Mouse (Mus musculus): ENCODE measurements at regions not wholly inside any gene's neighbourhood (a gene's known extent, or its start where the extent isn't known, plus 50 kb on each side); places are given as distances from the start of the nearest gene placed in this dataset.
"Not testable (repeated sequence)": the region's sequence is repeated elsewhere in the genome, so short reads cannot be mapped to it uniquely, and the experiment has no call there.

GRCm38 (mm10) chr1:41908001-41908807 lies 787.4 kb upstream of the Pou3f3 start:
- Histone ChIP-seq H3K4me3 (ENCODE audit: insufficient read depth, low read length) (no peak overlapping the region), H3K4me1 (ENCODE audit: control insufficient read depth, insufficient read depth, low read length) (peaks cover 5% of the 10 kb centered on the region), H3K27ac (ENCODE audit: insufficient read depth, low read length) (no peak overlapping the region)
- TF ChIP-seq POLR2A (IDR thresholded peaks at IDR 0.05; ENCODE audit: low read depth, low read length) (no peak), CTCF (IDR thresholded peaks at IDR 0.05; ENCODE audit: borderline replicate concordance, insufficient read depth, low read length) (no peak)

DNA sequence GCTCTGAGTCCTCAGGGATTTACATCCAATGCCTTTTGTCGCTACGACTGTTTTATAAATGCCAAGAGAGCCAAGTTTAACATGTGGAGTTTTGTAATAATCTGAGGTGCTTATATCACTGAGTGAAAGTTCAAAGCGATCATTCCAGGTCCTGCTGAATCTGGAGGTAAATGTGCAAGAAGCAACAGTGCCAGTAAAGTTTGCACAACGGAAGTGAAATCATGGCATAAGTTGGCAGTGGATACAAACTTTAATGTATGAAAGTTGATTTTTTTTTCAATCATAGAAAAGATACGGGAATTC lies 786.8 kb upstream of the Pou3f3 start:
- Histone ChIP-seq H3K4me1 (ENCODE audit: control insufficient read depth, insufficient read depth, low read length) (peaks cover 5% of the 10 kb centered on the region), H3K4me3 (ENCODE audit: insufficient read depth, low read length) (no peak overlapping the region), H3K27ac (ENCODE audit: insufficient read depth, low read length) (no peak overlapping the region)
- TF ChIP-seq CTCF (IDR thresholded peaks at IDR 0.05; ENCODE audit: borderline replicate concordance, insufficient read depth, low read length) (no peak), POLR2A (IDR thresholded peaks at IDR 0.05; ENCODE audit: low read depth, low read length) (no peak)

DNA sequence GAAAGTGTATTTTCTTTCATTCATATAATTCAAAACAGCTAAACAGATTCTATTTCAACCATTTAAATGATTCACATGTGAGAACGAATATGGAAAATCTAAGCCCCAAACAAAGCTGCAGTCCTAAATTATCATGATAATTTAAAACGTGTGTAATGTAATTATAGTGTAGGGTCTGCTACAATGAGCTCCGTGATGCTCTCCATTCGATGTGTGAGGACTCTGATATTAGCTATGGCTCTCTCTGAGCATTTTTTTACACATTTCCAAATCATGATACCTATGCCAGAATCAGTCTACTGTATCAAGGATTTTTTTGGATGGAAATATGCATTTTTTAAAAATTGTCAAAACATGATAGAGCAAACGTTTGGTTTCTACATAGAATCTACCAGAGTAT lies 785.8 kb upstream of the Pou3f3 start:
- no peak overlapping the region for H3K4me3 ChIP-seq (ENCODE audit: insufficient read depth, low read length)
- H3K4me1 ChIP-seq (ENCODE audit: control insufficient read depth, insufficient read depth, low read length), result peaks cover 5% of the 10 kb centered on the region
- H3K27ac ChIP-seq (ENCODE audit: insufficient read depth, low read length), result no peak overlapping the region
- TF ChIP-seq POLR2A (IDR thresholded peaks at IDR 0.05; ENCODE audit: low read depth, low read length) (no peak), CTCF (IDR thresholded peaks at IDR 0.05; ENCODE audit: borderline replicate concordance, insufficient read depth, low read length) (no peak)

DNA sequence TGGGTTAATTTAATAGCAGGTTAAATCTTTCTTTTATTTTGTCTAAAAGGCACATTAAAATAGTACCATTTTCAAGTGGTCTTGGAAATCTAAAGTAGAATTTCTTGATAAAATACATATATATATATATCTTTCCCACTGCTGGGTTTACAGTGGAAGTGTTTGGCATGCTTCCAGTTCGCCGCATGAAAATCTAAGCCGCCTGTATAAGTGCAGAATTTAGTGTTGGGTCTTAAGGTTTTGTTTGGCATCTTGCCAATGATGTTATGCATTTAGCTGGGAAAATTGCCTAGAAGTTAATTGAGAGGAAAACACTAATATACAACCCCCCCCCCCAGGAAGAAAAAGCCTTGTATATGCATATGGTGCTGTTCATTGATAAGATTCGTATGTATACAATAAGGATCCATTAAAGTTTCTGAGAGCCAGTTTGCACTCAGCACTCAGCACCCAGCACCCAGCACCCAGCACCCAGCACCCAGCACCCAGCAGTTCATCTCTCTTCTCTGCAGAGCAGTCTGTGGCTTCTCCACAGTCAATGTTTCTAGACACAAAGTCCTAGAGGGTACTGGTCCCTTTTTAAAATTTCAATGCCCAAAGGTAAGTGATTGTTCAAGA lies 778.7 kb upstream of the Pou3f3 start:
- H3K27ac ChIP-seq (ENCODE audit: insufficient read depth, low read length), result no peak overlapping the region
- TF ChIP-seq CTCF (IDR thresholded peaks at IDR 0.05; ENCODE audit: borderline replicate concordance, insufficient read depth, low read length) (no peak), POLR2A (IDR thresholded peaks at IDR 0.05; ENCODE audit: low read depth, low read length) (no peak)
- no peaks in the 10 kb centered on the region for H3K4me1 ChIP-seq (ENCODE audit: control insufficient read depth, insufficient read depth, low read length)
- H3K4me3 ChIP-seq (ENCODE audit: insufficient read depth, low read length), result no peak overlapping the region

DNA sequence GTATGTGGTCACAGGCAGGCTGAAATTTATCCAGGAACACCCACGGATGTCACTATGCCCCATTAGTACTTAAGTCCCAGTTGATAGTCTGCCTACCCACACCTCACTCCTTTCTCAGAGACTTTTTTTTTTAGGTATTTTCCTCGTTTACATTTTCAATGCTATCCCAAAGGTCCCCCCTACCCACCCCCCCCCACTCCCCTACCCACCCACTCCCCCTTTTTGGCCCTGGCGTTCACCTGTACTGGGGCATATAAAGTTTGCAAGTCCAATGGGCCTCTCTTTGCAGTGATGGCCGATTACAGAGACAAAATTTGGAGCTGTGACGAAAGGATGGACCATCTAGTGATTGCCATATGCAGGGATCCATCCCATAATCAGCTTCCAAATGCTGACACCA lies 777.8 kb upstream of the Pou3f3 start:
- H3K4me1 ChIP-seq (ENCODE audit: control insufficient read depth, insufficient read depth, low read length); H3K27ac ChIP-seq (ENCODE audit: insufficient read depth, low read length); H3K4me3 ChIP-seq (ENCODE audit: insufficient read depth, low read length): not testable (repeated sequence)

DNA sequence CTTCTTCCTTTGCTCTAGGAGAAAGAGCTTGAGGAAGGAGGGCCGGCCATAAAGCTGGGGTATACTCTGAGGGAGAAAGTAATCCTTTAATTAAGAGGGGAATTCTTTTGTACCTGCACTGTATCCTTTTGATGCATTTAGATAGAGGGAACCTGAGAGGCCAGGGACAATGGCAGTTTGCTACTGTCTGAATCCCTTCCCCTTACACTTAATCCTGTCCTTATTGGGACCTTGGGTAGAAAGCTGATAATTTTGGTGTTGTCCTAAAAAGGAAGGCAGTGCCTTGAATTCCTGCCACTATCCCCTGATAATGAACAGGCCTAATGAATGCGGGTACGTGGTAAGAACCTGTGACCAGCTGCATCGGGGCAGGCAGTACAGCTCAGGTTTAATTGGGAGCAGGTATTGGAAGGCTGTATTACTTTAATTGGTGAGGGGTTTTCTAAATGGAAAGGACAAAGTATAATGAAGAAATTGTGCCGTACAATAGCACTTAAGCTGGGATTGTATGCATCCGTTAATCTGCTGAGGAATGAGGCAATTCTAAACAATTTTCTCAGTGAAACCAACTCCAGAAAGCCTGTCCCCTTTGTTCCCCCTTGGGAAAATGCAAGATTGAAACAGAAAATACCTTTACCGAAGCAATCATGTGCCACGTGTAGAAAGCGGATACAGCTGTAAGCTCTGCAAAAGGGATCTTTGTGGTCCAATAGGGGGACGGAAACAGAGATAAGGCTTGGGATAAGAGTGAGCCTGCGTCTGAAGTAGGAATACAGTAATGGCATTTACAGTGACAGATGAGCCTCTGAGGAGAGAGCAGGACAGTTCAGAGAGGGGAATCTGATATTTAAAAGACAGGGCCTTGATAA lies 776.9 kb upstream of the Pou3f3 start:
- Histone ChIP-seq H3K4me1 (ENCODE audit: control insufficient read depth, insufficient read depth, low read length) (no peaks in the 10 kb centered on the region), H3K27ac (ENCODE audit: insufficient read depth, low read length) (no peak overlapping the region), H3K4me3 (ENCODE audit: insufficient read depth, low read length) (no peak overlapping the region)
- TF ChIP-seq CTCF (IDR thresholded peaks at IDR 0.05; ENCODE audit: borderline replicate concordance, insufficient read depth, low read length) (no peak), POLR2A (IDR thresholded peaks at IDR 0.05; ENCODE audit: low read depth, low read length) (no peak)

DNA sequence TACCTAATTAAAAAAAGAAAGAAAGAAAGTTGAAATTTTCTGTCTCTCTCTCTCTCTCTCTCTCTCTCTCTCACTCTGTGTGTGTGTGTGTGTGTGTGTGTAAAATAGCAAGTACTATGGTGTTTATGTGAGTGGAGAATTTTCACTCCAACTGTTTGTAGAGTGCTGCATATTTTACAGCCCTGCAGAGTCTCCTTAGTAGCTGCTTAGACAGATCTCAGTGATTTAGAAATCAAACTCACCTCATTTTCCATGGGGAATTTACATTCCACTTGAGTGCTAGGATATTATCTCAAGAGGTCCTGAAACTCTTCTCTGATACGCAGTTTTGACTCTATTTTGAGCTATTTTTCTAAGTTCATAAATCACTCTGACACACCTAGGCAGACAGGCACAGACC lies 761.8 kb upstream of the Pou3f3 start:
- Histone ChIP-seq H3K27ac (ENCODE audit: insufficient read depth, low read length) (no peak overlapping the region), H3K4me1 (ENCODE audit: control insufficient read depth, insufficient read depth, low read length) (no peaks in the 10 kb centered on the region), H3K4me3 (ENCODE audit: insufficient read depth, low read length) (no peak overlapping the region)
- TF ChIP-seq POLR2A (IDR thresholded peaks at IDR 0.05; ENCODE audit: low read depth, low read length) (no peak), CTCF (IDR thresholded peaks at IDR 0.05; ENCODE audit: borderline replicate concordance, insufficient read depth, low read length) (no peak)

GRCm38 (mm10) chr1:41935912-41936478 lies 759.6 kb upstream of the Pou3f3 start:
- H3K27ac ChIP-seq (ENCODE audit: insufficient read depth, low read length), result no peak overlapping the region
- H3K4me3 ChIP-seq (ENCODE audit: insufficient read depth, low read length), result no peak overlapping the region
- TF ChIP-seq POLR2A (IDR thresholded peaks at IDR 0.05; ENCODE audit: low read depth, low read length) (no peak), CTCF (IDR thresholded peaks at IDR 0.05; ENCODE audit: borderline replicate concordance, insufficient read depth, low read length) (no peak)
- H3K4me1 ChIP-seq (ENCODE audit: control insufficient read depth, insufficient read depth, low read length), result no peaks in the 10 kb centered on the region

- TF ChIP-seq POLR2A (IDR thresholded peaks at IDR 0.05; ENCODE audit: low read depth, low read length), result no peak
- TF ChIP-seq CTCF (IDR thresholded peaks at IDR 0.05; ENCODE audit: borderline replicate concordance, insufficient read depth, low read length), result no peak
- H3K4me3 ChIP-seq (ENCODE audit: insufficient read depth, low read length), result no peak overlapping the region
- no peak overlapping the region for H3K27ac ChIP-seq (ENCODE audit: insufficient read depth, low read length)
- H3K4me1 ChIP-seq (ENCODE audit: control insufficient read depth, insufficient read depth, low read length), result no peaks in the 10 kb centered on the region
Observed at GRCm38 (mm10) chr1:41960982-41961381, 734.6 kb upstream of the Pou3f3 start.

- H3K4me3 ChIP-seq (ENCODE audit: insufficient read depth, low read length), result no peak overlapping the region
- no peaks in the 10 kb centered on the region for H3K4me1 ChIP-seq (ENCODE audit: control insufficient read depth, insufficient read depth, low read length)
- no peak overlapping the region for H3K27ac ChIP-seq (ENCODE audit: insufficient read depth, low read length)
- no peak for TF ChIP-seq CTCF (IDR thresholded peaks at IDR 0.05; ENCODE audit: borderline replicate concordance, insufficient read depth, low read length)
- TF ChIP-seq POLR2A (IDR thresholded peaks at IDR 0.05; ENCODE audit: low read depth, low read length), result no peak
Observed at GRCm38 (mm10) chr1:41981545-41981944, 714.0 kb upstream of the Pou3f3 start.
